Mouse (Mus musculus) liver, adult 2 months (tissue): ENCODE measurements around the gene Zfp972. TPM values are rescaled to one million over a fixed set of nuclear protein-coding genes. Genes with fewer than 3 reads are reported as not detected.
"Not testable (repeated sequence)": the region's sequence is repeated elsewhere in the genome, so short reads cannot be mapped to it uniquely, and the experiment has no call there.

Experiments
- DNase-seq: peaks from one replicate; pipeline ENCODE4 v3.0.0-alpha.2; 2011; ENCODE audit warnings: low read depth, low spot score; ENCODE audit errors: extremely low read depth
- H3K27ac ChIP-seq: fragments of 200-500 bp; replicated peaks from 2 replicates; pipeline ENCODE4 v1.5.1; 2012; ENCODE audit warnings: low read depth, mild to moderate bottlenecking, control low read depth, inconsistent platforms, low read length; ENCODE audit not compliant: insufficient read depth
- H3K27me3 ChIP-seq: fragments of 200-500 bp; 2 replicates; pipeline ENCODE4 v1.6.1; 2012; ENCODE audit warnings: mild to moderate bottlenecking, moderate library complexity, low read length, inconsistent platforms; ENCODE audit not compliant: control insufficient read depth, insufficient read depth
- H3K36me3 ChIP-seq: fragments of 200-500 bp; 2 replicates; pipeline ENCODE4 v1.6.1; 2012; ENCODE audit warnings: low read length, inconsistent platforms; ENCODE audit not compliant: control insufficient read depth, insufficient read depth
- H3K4me1 ChIP-seq: fragments of 200-500 bp; 2 replicates; pipeline ENCODE4 v1.6.1; 2011; ENCODE audit warnings: low read length; ENCODE audit not compliant: control insufficient read depth, insufficient read depth
- H3K4me3 ChIP-seq: fragments of 200-500 bp; 2 replicates; pipeline ENCODE4 v1.5.1; 2011; ENCODE audit warnings: low read depth, mild to moderate bottlenecking, control low read depth, low read length, moderate library complexity; ENCODE audit not compliant: insufficient read depth
- H3K79me2 ChIP-seq: fragments of 200-500 bp; 2 replicates; pipeline ENCODE4 v1.6.1; 2012; ENCODE audit warnings: inconsistent platforms, mild to moderate bottlenecking, low read length, moderate library complexity; ENCODE audit not compliant: control insufficient read depth, insufficient read depth
- H3K9ac ChIP-seq: fragments of 200-500 bp; 2 replicates; pipeline ENCODE4 v1.6.1; 2012; ENCODE audit warnings: low read depth, mild to moderate bottlenecking, control low read depth, inconsistent platforms, low read length
- WGBS: fragments of 180-500 bp; shearing (Covaris S2); methylation state at CpG from one replicate; pipeline ENCODE4 v1.1.7; 2018; 5-methylcytosine and 5-hydroxymethylcytosine counted together
- polyA plus RNA-seq: library from polyadenylated mRNA; depleted of rRNA; stranded (reverse); fragments of >200 nt; gene quantifications from 2 replicates; pipeline ENCODE4 v1.2.3, GENCODE M21; 2012; rRNA removed
- total RNA-seq: library from RNA; depleted of rRNA; stranded (reverse); fragments of >200 nt; gene quantifications from 2 replicates; pipeline ENCODE4 v1.2.3, GENCODE M21; 2014; rRNA removed

Gene Zfp972
- total RNA-seq (1.4 and 5.3 TPM in 2 replicates), polyA plus RNA-seq (0.24 TPM in 1 of 2 replicates, not detected in the other)

DNA sequence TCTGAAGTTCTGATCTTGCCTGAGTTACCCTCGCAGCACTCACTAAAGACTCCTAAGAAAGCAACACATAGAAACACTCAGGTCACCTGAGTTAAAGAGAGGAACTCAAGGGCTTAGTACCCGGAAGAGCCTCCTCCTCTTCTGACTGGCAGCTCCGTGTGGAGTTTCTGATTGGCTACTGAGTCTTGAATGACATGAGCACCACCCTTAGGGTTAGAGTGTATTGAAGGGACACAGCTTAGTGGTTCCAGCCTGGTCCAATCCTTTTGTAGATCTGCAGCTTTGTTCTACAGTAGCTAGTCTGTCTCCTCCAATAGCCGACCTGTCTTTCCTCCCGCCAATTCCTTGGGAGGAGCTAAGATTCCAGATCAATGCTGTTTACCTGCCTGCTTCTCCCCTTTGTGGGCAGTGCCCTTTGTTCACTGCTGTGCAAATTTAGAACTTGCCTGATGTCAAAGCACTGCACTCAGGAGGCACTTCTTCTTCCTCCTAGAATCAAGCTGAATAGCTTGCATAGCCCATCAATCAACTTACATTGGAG lies at the start of gene Zfp972:
TSS of gene Zfp972 (minus strand) at position 51 of the 541 bp plus-strand sequence.
- H3K27ac ChIP-seq, H3K79me2 ChIP-seq, H3K4me1 ChIP-seq, H3K36me3 ChIP-seq, H3K27me3 ChIP-seq, H3K9ac ChIP-seq: not testable (repeated sequence)
- 57% methylated on average over 4 of the region's 5 CpGs for WGBS
- H3K4me3 ChIP-seq: peak within 1 kb of the TSS; percentile 56
- DNase-seq: peak; percentile 89

DNA sequence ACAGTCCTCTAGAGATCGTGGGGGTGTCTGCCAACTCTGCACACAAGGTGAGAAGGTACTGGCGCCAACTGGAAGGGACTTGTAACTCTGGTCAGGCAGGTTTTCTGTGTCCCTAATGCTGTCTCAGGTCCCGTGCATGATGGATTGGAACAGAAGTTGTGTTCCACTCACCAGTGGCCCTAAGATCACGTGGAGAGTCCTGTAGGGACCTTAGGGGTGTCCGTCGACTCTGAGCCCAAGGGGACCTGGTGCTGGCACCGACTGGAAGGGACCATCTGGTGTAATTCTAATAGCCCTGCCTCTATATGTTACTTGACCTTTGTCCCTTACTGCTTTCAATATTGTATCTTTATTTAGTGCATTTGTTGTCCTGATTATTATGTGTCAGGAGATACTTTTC lies 49.4 kb upstream of the Zfp972 start:
- not testable (repeated sequence) for H3K36me3 ChIP-seq, H3K4me3 ChIP-seq, H3K79me2 ChIP-seq, H3K9ac ChIP-seq, H3K27me3 ChIP-seq, H3K4me1 ChIP-seq, H3K27ac ChIP-seq, DNase-seq
- WGBS: 68% methylated on average over 7 of the region's 7 CpGs

DNA sequence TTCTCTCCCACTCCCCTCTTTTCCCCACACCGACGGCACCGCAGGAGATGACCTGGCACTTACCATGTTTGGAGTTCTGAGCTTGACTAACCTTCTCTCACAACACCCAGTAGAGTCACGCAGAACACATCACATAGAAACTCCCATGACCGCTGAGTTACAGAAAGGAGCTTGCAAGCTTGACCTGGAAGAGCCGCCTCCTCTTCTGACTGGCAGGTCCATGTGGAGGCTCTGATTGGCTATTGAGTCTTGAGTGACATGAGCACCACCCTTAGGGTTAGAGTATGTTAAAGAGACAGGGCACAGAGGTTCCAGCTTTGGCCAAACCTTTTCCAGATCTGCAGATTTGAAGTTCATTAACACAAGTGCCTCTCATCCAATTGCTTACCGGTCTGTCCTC lies 31.7 kb upstream of the Zfp972 start, which contains the start of gene Gm14326:
TSS of gene Gm14326 (minus strand) at position 153 of the 400 bp plus-strand sequence.
- H3K27me3 ChIP-seq, H3K4me1 ChIP-seq, H3K36me3 ChIP-seq, H3K79me2 ChIP-seq: not testable (repeated sequence)
- WGBS: 0% methylated on average over 7 of the region's 7 CpGs
- Histone ChIP-seq H3K9ac (0 out of 2 replicates have a peak within 1 kb of the TSS, but pooled peaks have one; percentile 54), H3K27ac (peak within 1 kb of the TSS; percentile 60; the same call in 1 of the 2 replicates), H3K4me3 (peak within 1 kb of the TSS; percentile 75)
- peak; percentile 71 for DNase-seq

DNA sequence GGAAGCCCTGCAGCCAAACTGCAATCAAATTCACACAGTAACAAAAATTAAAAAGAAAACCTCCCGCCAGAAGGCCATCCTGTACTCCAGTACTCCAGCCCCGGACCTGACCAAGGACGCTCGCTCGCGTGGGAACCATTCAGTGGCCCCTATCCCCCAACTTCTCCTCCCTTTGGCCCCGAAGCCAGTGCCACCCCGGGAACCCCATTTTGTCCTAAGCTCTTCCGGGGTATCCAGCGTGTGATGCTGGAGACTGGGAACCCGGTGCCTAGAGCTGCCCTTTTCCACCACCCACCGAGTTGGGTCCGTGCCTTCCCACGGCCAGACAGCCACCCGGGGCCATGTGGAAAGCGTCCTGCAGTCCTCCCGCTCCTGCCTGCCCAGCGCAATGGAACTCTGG lies 31.3 kb upstream of the Zfp972 start:
- 1% methylated on average over 18 of the region's 18 CpGs for WGBS
- 0 out of 2 replicates have a peak overlapping the region, but pooled peaks have one; percentile 54 for H3K9ac ChIP-seq

DNA sequence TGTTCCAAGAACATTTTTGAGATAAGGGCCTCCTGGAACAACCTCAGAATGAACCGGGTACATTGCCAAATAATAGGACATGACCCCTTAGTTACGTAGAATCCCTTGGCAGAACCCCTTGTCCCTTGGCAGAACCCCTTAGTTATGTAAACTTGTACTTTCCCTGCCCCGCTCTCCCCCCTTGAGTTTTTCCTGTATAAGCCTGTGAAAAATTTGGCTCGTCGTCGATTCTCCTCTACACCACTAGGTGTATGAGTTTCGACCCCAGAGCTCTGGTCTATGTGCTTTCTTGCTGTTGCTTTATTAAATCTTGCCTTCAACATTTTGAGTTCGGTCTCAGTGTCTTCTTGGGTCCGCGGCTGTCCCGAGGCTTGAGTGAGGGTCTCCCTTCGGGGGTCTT lies 22.1 kb downstream of the Zfp972 start:
- not testable (repeated sequence) for DNase-seq, H3K79me2 ChIP-seq, H3K4me1 ChIP-seq, H3K4me3 ChIP-seq, H3K36me3 ChIP-seq, H3K27ac ChIP-seq, H3K27me3 ChIP-seq, H3K9ac ChIP-seq
- WGBS: 32% methylated on average over 4 of the region's 12 CpGs

More for the DNA sequence above, 31.3 kb upstream of the Zfp972 start:
- peak; percentile 1 for DNase-seq
- not testable (repeated sequence) for H3K4me1 ChIP-seq, H3K79me2 ChIP-seq, H3K27me3 ChIP-seq, H3K36me3 ChIP-seq
- peak overlapping the region; percentile 75 for H3K4me3 ChIP-seq
- H3K27ac ChIP-seq: peak overlapping the region; percentile 60; the same call in 1 of the 2 replicates

DNA sequence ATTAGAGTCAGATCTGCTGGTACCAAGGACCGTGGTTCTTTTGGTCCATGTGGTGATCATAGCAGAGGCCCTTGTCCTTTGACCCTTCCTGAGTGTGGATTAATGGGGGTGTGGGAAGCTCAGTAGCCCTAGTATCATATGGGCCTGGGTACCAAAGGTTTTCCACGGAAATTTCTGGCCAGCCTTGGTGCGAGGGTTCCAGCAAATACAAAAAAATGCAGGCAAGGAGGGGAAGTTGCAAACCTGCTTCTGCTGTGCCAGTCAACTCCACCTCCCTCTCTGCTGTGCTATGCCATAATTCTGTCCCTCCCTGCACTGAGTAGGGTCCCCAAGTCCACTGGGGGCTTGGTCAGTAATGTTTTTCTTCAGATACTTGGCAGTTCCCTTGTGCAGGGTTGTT lies 27.2 kb downstream of the Zfp972 start:
- 47% methylated on average over 2 of the region's 3 CpGs for WGBS
- not testable (repeated sequence) for H3K4me1 ChIP-seq, H3K9ac ChIP-seq, H3K36me3 ChIP-seq, H3K79me2 ChIP-seq, DNase-seq, H3K27me3 ChIP-seq, H3K4me3 ChIP-seq, H3K27ac ChIP-seq

DNA sequence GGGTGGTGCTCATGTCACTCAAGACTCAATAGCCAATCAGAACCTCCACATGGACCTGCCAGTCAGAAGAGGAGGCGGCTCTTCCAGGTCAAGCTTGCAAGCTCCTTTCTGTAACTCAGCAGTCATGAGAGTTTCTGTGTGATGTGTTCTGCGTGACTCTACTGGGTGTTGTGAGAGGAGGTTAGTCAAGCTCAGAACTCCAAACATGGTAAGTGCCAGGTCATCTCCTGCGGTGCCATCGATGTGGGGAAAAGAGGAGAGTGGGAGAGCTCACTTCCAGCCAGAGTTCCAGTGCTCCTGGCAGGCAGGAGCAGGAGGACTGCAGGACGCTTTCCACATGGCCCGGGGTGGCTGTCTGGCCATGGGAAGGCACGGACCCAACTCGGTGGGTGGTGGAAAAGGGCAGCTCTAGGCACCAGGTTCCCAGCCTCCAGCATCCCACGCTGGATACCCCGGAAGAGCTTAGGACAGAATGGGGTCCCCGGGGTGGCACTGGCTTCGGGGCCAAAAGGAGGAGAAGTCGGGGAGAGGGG lies 28.3 kb downstream of the Zfp972 start, which contains the start of gene Gm14327:
TSS of gene Gm14327 (plus strand) at position 51 of the 533 bp plus-strand sequence.
- H3K36me3 ChIP-seq, H3K4me1 ChIP-seq, H3K79me2 ChIP-seq, H3K27me3 ChIP-seq: not testable (repeated sequence)
- 40% methylated on average over 9 of the region's 13 CpGs for WGBS
- peak within 1 kb of the TSS; percentile 74 for H3K4me3 ChIP-seq
- peak within 1 kb of the TSS; percentile 75 for H3K9ac ChIP-seq
- H3K27ac ChIP-seq: peak within 1 kb of the TSS; percentile 73
- DNase-seq: peak; percentile 37

DNA sequence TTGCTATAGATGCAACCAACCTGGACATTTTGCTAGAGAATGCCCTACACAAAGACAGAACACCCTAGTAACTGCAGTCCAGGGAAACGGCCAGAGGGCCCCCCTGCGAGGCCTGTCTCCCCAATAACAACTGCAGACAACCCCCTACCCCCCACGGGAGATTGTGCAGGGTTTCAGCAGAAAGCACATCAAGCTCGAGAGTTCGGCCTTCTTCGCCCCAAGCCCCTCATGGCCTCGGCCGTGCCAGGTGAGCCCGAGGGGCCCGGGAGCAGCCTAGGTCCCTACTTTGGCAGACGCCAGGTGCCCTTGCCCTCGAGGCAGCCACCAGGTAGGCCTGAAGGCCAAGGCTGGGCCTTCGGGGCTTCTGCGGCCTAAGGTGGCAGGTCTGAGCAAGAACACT lies 37.7 kb downstream of the Zfp972 start:
- H3K79me2 ChIP-seq, DNase-seq, H3K27ac ChIP-seq, H3K4me3 ChIP-seq, H3K36me3 ChIP-seq, H3K27me3 ChIP-seq, H3K9ac ChIP-seq, H3K4me1 ChIP-seq: not testable (repeated sequence)
- WGBS: 95% methylated on average over 14 of the region's 14 CpGs

DNA sequence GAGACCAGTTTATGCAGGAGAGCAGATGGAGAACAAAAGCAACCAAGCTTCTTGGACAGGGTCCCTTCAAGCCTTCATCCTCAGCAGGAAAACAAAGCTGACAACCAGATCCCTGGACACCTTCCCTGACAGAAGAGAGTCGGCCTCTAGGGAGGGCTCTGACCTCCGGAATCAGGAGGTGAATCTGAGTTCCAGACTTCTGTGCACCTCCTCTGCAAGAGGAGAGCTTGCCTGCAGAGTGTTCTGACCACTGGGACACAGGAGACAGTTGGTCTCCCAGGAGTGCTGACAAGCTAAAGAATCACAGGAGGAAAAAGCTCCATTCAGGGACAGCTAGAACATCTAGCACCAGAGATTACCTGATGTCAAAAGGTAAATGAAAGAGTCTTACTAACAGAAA lies 63.2 kb downstream of the Zfp972 start:
- not testable (repeated sequence) for H3K4me1 ChIP-seq, H3K9ac ChIP-seq, H3K27ac ChIP-seq, DNase-seq, H3K79me2 ChIP-seq, H3K36me3 ChIP-seq, H3K4me3 ChIP-seq, H3K27me3 ChIP-seq
- WGBS: 79% methylated on average over 2 of the region's 2 CpGs
